Mouse (Mus musculus): ENCODE data around the gene Ksr1.

DNA sequence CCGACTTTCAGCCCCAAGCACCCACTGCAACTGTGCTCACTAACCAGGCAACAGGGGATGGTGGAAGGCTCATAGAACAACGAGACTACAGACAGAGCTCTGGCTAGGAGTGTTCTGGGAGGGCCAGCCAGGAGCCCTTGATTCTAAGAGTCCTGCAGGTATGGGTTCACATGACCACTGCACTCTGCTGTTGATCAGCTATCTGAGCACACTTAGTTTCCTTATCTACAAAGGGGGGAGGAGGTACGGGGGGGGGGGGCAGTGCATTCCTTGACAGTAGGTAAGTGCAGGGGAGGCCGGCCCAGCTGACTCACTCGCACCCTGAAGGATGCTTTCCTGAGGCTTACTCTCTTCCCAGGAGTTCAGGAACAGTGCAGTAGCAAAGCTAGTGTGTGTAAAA is 61.1 kb downstream of the Ksr1 start:
- TF ChIP-seq CTCF (IDR thresholded peaks at IDR 0.05; ENCODE audit: low read depth) (no peak), EP300 (IDR thresholded peaks at IDR 0.05; ENCODE audit: low read depth) (no peak)

Measured in liver, embryonic 14.5 days (tissue).